Mouse (Mus musculus) frontal cortex, postnatal 36 days (tissue): ENCODE results near the gene Otud7b.

Experiments used
- DNase-seq, 2 experiments: peaks; one replicate each; pipeline ENCODE4 v3.0.0; 2022; ENCODE audit warnings: low spot score in 2 of 2

Gene Otud7b

GRCm38 (mm10) chr3:96084146-96084755 is 20.1 kb upstream of the Otud7b start:
- no peak for DNase-seq

- DNase-seq = no peak
Observed at GRCm38 (mm10) chr3:96087219-96087618, 17.1 kb upstream of the Otud7b start.

GRCm38 (mm10) chr3:96087801-96088200 is 16.5 kb upstream of the Otud7b start:
- DNase-seq = no peak

GRCm38 (mm10) chr3:96089882-96090489 is 14.3 kb upstream of the Otud7b start:
- DNase-seq = no peak

- no peak for DNase-seq
Observed at GRCm38 (mm10) chr3:96091146-96091545, 13.2 kb upstream of the Otud7b start.

- no peak for DNase-seq
Observed at GRCm38 (mm10) chr3:96091966-96092365, 12.4 kb upstream of the Otud7b start.

GRCm38 (mm10) chr3:96093509-96093908 is 10.8 kb upstream of the Otud7b start:
- DNase-seq = no peak

GRCm38 (mm10) chr3:96094203-96094602 is 10.1 kb upstream of the Otud7b start:
- no peak for DNase-seq

GRCm38 (mm10) chr3:96098168-96098567 is 6.2 kb upstream of the Otud7b start:
- no peak for DNase-seq

GRCm38 (mm10) chr3:96098616-96099267 is 5.6 kb upstream of the Otud7b start:
- DNase-seq = no peak

GRCm38 (mm10) chr3:96102100-96102872 is 2.0 kb upstream of the Otud7b start:
- DNase-seq = peak in 1 of 2 experiments; percentile 45

- no peak for DNase-seq
Observed at GRCm38 (mm10) chr3:96103901-96104260, 446 bp upstream of the Otud7b start.

GRCm38 (mm10) chr3:96105232-96105747 is 963 bp downstream of the Otud7b start:
- no peak for DNase-seq

- no peak for DNase-seq
Observed at GRCm38 (mm10) chr3:96106151-96106550, 1.8 kb downstream of the Otud7b start.

GRCm38 (mm10) chr3:96108315-96108714 is 4.0 kb downstream of the Otud7b start:
- DNase-seq = no peak

- no peak for DNase-seq
Observed at GRCm38 (mm10) chr3:96113251-96113650, 8.9 kb downstream of the Otud7b start.

GRCm38 (mm10) chr3:96118142-96118541 is 13.8 kb downstream of the Otud7b start:
- DNase-seq = peak in 1 of 2 experiments; percentile 35

- no peak for DNase-seq
Observed at GRCm38 (mm10) chr3:96118702-96119101, 14.4 kb downstream of the Otud7b start.

GRCm38 (mm10) chr3:96124235-96124634 is 19.9 kb downstream of the Otud7b start:
- DNase-seq = no peak

- no peak for DNase-seq
Observed at GRCm38 (mm10) chr3:96128128-96128527, 23.8 kb downstream of the Otud7b start.

- no peak for DNase-seq
Observed at GRCm38 (mm10) chr3:96132478-96132877, 28.2 kb downstream of the Otud7b start.

GRCm38 (mm10) chr3:96133327-96133905 is 29.1 kb downstream of the Otud7b start:
- no peak for DNase-seq
